Mouse (Mus musculus): ENCODE results near the gene Gtpbp1.

Gtpbp1 gene

DNA sequence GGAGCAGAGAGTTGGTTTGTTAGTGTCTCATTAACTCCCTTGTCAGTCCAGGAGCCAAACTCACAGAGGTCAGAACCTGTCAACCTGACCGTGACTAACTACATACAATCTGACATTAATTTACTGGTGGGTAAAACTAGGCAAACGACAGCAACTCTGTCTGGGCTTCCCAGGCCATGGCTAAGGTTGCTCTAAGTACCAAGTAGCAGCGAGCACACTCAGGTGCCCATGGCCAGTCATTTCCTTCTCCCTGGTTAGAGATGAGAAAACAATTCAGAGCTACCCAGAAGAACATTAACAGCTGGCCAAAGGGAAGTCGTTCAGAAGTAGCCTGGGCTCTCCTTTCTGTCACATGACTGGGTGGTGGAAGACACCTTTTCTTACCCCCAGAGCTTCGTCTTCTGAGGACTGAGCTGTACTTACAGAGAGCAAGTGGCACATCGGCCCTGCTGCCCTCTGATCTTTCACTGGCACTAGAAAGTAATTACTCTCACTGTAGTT lies 5.5 kb upstream of the Gtpbp1 start:
- DNase-seq (ENCODE audit: extremely low spot score, low read depth, low spot score): no peak

DNA sequence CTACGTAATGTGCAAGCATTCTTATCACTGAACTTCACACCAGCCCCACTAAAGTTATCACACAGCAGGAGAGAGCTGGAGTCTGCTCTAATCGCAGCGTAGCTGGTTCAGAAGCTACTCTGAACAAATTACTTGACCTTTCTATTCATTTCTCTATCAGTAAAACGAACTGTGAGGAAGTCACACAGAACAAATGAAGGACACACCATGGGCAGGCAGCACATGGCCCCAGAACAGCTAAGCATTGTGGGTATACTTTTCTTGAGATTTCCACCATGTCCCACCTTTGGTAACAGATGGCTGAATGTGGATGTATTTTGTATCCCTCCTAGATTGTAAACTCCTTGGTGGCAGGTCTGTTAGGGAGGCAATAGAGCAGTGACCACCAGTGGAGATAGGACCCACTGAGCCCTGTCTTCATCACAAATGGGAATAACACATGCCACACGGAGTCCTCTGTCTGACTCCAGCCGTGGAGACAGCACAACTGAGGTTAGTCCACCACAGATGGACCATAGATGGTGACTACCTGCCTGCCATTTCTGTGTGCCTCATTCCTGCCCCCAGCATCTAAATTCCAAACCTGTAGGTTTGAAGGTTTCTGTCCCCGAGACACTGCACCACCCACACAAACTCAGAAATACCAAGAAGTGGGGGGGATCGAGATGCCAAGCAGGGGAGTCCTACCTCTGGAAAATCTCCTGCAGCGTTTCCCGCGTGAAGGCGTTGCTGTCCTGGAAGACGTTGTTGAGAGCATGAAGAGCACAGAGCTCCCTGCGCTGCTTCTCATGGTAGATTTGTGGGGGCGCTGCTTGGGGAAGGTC lies 4.4 kb upstream of the Gtpbp1 start:
- DNase-seq (ENCODE audit: extremely low spot score, low read depth, low spot score): no peak

DNA sequence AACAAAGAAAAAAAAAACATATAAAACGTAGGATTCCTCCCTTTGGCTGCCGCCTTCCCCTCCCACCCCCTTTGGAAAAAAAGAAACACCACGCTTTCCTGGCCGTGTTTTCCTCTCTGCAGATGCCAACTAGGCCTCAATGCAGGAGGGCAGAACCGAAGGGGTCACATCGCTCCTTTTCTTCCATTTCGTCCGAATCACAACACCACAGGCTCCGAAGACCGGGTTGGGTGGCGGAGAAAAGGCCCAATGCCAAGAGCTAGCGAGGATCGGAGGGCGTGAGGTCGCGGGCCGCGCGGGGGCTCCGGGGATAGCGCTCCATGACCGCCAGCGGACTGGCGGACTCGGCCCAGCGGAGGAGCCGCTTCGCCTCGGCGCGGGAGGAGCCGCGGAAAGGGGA lies 3.5 kb upstream of the Gtpbp1 start:
- DNase-seq (ENCODE audit: extremely low spot score, low read depth, low spot score): no peak

DNA sequence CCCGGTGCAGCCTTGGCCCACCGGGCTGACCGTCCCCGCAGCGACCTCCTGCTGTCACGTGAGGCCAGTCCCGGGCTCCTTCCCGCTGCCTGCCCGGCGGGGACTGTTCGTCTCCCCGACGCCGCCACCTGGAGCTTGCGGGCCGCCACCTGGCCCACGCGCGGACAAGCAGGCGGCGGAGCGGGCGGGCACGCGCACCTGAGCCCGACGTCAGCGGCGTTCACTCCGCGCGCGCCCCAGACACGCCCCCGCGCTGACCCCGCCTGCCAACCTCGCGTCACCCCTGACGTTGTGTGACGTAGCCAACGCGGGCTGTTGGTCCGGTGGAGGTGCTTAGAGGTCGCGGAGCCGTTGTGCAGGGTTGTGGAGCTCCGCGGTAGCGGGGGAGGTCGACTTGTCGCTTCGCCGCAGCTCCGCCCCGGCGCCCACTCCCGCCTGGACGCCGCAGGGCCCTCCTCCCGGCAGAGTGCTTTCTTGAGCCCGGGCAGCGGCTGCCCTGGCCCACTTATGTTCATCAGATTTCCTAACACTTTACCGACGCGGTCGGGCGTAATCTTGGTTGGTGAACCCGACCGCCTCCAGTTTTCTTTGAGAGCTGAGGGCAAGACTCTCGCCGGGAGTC lies 2.9 kb upstream of the Gtpbp1 start, which contains the start of gene Josd1:
Gene Josd1 (minus strand): TSS at position 274 of the 622 bp plus-strand sequence.
- peak; percentile 79 for DNase-seq (ENCODE audit: extremely low spot score, low read depth, low spot score)

DNA sequence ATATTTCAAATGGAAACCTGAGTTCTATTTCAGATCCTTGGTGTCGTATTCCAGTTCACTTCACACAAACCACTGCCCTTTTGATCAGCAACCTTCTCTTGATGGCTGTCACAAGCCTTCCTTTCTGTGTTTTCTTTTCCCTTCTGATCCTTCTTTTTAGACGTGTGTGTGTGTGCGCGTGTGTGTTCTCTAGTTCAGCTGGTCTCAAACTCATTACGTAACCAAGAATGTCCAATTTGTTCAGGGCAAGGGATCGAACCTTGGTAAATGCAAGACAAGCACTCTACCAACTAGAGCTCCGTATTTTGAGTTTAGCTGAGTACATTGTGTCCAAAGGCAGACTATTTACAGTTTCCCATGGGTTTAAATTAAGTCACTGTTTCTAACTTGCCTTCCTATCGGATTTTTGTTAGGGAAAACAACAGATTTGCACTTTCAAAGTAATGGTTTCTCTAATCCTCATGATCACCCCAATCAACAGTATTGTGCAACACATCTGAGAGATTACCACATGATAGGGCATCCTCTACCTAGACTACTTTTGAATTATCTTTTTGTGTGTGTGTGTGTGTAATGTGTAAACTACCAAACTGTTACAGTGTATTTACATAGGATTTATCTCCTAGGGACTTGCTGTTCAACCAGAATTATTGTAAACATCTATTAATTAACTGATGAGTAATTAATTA lies 2.2 kb upstream of the Gtpbp1 start:
- no peak for DNase-seq (ENCODE audit: extremely low spot score, low read depth, low spot score)

DNA sequence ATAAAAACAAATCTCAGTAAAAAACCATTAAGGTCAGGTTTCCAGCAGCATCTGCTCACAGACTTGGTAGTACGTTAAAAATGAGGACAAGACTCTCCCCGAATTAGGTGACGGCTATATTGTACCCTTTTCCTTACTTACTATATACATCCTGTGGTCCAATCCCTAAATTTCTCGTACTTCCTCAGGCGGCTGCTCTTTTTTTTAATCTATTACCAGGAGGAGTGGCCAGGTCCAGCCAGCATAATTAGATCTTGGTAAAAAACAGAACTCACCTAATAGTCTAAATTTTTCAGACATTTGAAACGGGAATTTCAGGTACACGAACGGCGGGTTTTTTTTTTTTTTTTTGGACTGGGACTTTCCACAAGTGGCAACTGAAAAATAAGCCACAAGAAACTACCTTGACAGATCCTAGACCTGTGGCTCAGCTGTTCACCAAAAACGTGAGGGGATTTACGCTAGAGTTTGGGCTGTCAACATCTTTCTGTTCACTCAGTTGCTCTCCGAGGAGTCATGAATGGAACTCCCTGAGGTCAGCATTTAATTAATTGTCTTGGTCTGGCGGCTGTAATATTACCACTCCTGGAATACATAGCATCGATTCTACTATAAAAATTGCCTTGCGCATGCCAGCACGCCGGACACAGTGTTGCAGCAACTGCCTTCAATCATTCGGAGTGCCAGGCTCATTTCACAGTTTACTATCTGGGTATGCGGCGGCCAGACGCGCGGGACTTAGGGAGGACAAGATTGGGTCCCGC lies 801 bp upstream of the Gtpbp1 start:
- DNase-seq (ENCODE audit: extremely low spot score, low read depth, low spot score): no peak

DNA sequence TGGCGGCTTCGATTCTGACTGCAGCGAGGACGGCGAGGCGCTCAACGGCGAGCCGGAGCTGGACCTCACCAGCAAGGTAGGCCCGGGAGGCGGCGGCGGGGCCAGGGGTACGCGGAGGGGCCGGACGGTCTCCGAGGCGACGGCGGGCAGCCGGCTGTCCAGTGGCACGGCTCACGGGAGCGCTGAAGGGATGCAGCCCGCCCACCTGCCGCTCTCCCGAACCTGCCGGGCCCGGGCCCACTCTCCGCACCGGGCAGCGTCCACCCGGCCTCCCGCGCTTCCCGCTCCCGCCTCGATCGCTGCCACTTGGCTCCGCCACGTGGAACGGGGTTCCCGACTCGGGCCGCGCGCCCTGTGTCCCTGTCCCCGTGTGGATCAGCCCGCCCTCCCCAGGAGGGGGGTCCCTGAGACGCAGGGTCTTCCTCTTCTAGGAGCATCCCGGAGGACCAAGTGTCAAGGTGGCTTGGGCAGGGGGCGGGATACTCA lies 421 bp downstream of the Gtpbp1 start:
- DNase-seq (ENCODE audit: extremely low spot score, low read depth, low spot score): no peak

DNA sequence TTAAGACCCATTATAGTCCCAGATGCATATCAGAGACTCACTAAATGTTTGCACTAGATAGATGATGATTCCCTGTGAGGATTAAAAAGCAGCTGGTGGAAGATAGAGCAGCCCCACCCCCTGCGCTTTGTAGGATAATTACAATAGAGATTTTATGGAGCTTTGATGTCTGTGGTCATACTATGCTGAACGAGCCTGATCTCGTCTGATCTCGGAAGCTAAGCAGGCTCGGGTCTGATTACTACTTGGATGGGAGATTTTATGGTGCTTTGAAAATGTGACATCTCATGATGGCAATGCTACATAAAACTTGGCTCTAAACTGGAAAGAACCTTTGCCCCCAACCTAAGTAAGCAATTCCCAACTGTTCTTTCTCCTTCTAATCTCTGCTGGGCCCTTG lies 1.7 kb downstream of the Gtpbp1 start:
- no peak for DNase-seq (ENCODE audit: extremely low spot score, low read depth, low spot score)

DNA sequence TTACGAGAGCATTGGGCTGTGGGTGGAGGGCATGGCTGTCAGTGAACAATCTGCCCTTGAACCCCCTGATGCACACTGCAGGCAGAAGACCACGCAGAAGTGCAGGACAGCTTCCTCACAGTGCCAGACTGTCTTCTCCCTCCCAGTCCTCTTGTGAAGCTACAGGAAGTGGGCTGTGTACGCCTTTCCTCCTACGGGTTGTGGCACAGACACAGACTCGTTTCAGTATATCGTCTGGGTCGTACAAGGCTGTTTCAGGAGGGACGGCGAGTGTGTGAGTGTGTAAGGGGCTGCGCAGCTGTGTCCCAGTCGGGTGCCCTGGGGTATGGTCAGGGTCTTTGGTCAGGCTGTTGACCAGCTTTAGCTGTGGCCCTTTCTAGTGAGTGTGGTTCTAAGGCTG lies 3.1 kb downstream of the Gtpbp1 start:
- no peak for DNase-seq (ENCODE audit: extremely low spot score, low read depth, low spot score)

DNA sequence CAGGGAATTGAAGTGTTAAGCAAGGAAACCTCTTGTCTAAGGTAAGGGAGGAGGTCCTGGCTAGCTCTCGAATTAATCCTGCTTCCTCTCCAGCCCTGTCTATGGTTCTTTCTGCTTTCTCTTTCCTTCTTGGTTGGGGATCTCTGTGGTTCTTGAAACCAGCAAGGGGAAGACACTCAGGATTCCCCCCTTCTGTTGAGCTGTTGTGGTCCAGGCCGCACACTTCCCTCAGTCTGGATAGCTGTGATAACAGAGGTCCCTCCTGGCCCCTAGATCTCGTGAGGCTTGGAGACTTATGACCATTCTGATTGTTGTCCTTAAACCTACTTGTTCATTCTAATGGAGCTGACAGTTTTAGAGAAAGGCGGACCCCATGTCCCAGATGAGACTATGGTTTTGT lies 3.9 kb downstream of the Gtpbp1 start:
- no peak for DNase-seq (ENCODE audit: extremely low spot score, low read depth, low spot score)

DNA sequence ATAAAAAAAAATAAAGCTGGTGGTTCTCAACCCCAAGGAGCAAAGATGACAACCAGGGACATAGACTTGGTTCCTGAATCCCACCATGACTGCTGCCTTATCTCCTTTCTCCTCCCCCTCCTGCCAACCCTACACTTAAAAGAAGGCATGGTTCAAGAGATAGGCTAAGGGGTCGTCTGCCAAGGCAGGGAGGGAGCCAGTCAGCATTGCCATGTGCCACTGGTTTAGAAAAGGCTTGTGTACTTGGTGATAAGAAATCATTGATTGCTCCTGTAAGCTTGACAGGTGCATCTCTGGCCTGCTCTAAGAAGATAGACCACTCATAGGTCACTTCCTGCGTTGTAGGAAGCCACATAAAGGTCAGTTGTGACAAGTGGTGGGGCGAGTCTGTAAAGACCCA lies 4.9 kb downstream of the Gtpbp1 start:
- no peak for DNase-seq (ENCODE audit: extremely low spot score, low read depth, low spot score)

DNA sequence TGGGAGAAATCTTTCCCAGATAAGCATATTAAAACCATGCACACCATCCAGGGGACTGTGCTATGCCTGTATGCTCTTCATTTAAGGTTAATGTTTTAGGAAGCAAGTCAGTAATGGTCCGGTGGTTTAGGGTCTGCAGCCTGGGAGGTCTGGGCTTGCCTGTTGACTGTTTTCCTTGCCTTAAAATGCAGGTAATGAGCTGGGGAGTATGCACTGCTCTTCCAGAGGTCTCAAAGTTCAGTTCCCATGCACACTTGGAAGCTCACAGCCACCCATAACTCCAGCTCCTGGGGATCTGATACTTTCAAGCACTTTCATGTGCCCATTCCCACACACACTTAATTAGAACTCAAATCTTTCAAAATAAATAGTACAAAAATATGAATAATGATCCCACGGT lies 5.9 kb downstream of the Gtpbp1 start:
- DNase-seq (ENCODE audit: extremely low spot score, low read depth, low spot score): no peak

DNA sequence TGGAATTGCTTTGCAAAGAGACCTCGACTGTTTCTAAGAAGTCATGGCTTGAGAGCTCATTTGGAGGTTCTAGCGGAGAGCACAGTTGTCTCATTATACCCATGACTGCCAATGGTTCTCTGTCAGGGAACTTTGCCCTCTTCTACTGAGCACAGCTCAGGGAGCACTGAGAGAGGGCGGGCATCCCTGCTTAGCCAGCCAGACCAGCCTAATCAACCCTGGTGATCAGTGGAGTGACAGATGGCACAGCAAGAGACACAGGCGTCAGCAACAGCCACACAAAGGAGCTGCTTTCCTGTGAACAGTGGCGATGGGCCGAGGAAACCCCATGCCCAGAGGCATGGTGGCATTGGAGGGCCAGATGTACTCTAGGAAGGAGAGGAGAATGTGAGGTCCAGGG lies 6.4 kb downstream of the Gtpbp1 start:
- DNase-seq (ENCODE audit: extremely low spot score, low read depth, low spot score): no peak

DNA sequence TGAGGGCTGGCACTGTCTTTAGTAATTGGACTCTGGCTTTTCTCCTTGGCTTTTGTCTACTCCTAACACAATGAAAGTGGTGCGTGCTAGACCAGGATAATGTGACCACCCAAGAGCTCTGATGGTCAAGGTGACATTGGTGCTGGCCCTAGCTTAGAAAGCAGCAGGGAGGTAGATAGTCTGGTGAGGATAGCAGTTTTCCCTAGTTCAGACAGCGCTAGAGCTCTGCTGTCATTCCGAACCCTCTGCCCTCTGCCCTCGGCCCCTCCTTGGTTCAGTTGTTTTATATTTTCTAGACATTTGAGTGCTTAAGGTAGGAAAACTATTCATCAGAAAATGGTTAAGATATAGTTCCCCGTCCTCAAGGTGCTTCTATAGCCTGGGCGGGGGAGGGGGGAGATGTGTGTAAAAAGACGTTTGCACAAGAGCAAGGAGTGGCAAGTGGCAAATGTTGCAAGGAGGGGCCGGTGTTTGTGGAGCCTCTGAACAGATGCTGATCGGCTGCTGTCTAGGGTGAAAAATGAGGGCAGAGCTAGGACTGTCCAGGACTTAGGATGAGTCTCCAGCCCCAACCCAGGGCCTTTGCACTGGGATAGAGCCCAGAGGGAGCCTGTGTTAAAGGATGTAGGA lies 7.0 kb downstream of the Gtpbp1 start:
- no peak for DNase-seq (ENCODE audit: extremely low spot score, low read depth, low spot score)

DNA sequence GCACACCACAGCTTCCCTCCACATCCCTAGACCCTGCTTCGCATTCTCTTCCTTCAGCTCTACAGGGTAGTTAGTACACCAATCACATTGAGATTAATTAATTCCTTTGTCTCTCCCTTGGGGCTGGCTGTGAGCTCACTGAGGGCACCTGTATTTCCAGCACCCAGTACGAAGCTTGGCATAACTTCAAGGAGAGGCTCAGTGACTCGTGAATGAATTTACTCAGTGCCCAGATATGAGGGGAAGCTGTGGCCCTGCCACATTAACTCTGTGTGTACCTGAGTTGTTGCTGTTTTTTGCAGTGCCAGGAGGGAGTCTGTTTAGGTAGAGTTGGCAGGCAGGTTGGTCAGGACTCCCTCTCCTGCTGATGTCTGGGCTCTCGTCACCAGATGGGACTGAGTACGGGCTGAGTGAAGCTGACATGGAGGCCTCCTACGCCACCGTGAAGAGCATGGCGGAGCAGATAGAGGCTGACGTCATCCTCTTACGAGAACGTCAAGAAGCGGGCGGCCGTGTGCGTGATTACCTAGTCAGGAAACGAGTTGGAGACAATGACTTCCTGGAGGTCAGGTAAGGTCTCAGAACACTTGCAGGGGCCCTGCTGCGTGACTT lies 16.1 kb downstream of the Gtpbp1 start:
- DNase-seq (ENCODE audit: extremely low spot score, low read depth, low spot score): no peak

DNA sequence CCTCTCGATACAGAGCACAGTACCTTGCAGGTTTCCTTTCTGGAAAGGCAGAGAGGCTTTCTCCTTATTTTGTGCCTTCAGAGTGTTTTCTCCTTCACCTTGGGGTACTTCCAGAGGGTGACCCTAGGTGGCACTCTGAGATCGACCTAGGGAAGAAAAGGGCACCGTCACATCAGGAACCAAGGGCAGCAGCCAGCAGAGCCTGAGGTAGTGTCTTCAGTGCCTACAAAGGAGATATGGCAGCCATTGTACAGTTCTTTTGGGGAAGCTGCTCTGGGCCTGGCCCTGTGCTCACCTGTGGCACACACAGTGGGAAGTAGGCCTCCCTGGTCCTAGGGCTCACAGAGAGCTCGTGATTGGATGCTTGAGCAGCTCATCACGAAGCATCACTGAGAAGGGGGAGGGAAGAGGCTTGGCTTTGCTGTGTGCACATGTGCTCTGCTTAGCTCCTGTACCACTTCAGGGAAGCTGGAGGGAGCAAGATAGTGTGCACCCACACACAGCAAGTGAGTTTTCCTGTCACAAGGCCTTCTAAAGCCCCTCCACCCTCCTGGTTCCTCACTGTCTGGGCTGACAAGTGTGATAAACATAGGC lies 17.7 kb downstream of the Gtpbp1 start:
- no peak for DNase-seq (ENCODE audit: extremely low spot score, low read depth, low spot score)

DNA sequence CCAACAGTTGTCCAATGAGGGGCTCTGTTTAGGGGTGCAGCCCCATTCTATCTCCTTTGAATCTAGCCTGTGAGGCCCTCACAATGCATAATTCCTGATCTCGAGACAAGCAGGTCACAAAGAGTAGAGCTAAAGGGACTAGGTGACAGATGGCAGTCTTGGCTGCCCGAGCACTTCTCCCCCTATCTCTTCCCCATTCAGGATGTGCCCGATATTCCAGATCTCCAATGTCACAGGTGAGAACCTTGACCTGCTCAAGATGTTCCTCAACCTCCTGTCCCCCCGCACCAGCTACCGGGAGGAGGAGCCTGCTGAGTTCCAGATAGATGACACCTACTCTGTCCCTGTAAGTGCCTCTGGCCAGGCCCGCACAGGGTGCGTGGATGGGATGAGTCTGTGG lies 25.0 kb downstream of the Gtpbp1 start:
- DNase-seq (ENCODE audit: extremely low spot score, low read depth, low spot score): no peak

DNA sequence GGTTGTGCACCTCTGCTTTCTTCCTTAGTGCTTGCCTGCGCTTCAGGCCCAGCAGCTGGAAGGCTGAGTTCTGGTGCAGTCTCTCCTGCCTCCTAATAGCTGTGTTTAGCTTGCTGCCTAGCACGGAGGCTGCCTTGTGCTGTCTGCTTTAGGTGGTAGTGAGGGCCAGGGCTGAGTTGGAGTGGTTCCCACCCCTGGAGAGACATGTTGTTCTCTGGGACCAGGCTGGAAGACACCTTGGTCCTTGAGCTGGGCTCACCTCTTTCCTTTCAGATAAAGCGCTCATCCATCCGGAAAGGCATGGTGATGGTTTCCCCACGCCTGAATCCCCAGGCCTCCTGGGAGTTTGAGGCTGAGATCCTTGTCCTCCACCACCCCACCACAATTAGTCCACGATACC lies 26.1 kb downstream of the Gtpbp1 start:
- DNase-seq (ENCODE audit: extremely low spot score, low read depth, low spot score): no peak

DNA sequence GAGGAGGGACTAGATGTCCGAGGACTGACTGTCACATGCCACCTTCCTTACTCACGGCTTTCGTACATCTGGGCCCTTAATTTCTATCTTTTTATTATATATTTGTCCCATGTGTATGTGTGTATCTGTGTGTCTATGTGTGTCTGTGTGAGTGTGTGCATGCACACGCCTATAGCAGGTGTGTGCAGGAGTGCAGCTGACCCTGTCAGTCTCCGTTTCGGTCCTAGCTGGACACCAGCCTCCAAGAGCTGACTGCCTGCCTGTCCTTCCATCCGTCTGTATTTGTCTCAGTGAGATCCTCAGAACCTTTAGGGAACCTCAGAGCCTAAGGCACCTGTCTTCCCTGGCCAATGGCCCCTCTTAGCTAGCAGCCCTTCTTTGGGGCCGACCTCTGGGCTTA lies 29.6 kb downstream of the Gtpbp1 start:
- DNase-seq (ENCODE audit: extremely low spot score, low read depth, low spot score): no peak

DNA sequence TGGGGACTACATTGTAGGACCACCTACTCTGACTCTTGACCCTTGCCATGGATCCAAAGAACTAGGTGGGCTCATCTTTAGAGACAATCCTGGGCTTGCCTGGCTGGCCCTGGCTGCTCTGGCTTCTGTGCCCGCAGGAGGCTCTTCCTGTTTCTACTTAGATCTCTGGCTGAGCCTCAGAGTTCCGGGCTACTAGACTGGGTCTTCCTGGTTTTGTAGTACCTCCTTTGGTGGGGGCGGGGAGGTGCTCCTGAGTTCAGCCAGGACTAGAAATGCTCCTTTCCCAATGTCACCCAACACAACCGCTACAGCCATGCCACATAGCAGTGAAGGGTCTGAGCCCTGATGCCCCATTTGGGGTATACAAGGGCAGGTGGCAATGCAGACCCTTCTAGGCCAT lies 30.2 kb downstream of the Gtpbp1 start:
- no peak for DNase-seq (ENCODE audit: extremely low spot score, low read depth, low spot score)
